Mouse (Mus musculus): ENCODE results near the gene Tprgl.

- no peak for TF ChIP-seq USF1 (IDR thresholded peaks at IDR 0.05; ENCODE audit: low read depth)
- no peak for TF ChIP-seq E2F4 (IDR thresholded peaks at IDR 0.05; ENCODE audit: insufficient read depth)
- no peak for TF ChIP-seq POLR2A (IDR thresholded peaks at IDR 0.05; ENCODE audit: insufficient read length, low read depth)
- no peak for TF ChIP-seq MAX (IDR thresholded peaks at IDR 0.05; ENCODE audit: low read depth)
- TF ChIP-seq MYOG (IDR thresholded peaks at IDR 0.05; ENCODE audit: control insufficient read depth in 1 of 3, insufficient read depth in 1 of 3, insufficient read length in 2 of 3, low read depth in 2 of 3) = no peak
- TF ChIP-seq TCF12 (IDR thresholded peaks at IDR 0.05; ENCODE audit: insufficient read depth, poor library complexity, severe bottlenecking) = no peak
- TF ChIP-seq CEBPB (IDR thresholded peaks at IDR 0.05; ENCODE audit: insufficient read depth, poor library complexity, severe bottlenecking) = no peak
- TF ChIP-seq MYOD1 (IDR thresholded peaks at IDR 0.05; ENCODE audit: control insufficient read depth in 1 of 3, insufficient read length in 2 of 3, low read depth in 2 of 3) = no peak
Measured at GRCm38 (mm10) chr4:154125202-154125601, 35.3 kb downstream of the Tprgl start.
